Mouse (Mus musculus) heart, embryonic 14.5 days (tissue): ENCODE measurements around the gene P2ry13. TPM values are rescaled to one million over a fixed set of nuclear protein-coding genes. Genes with fewer than 3 reads are reported as not detected.
A peak's percentile ranks its signal among the peaks of the same experiment; 100 is the strongest.

ENCODE experiments used
- ATAC-seq: fragments of 200-750 bp; cut with Nextera tagmentation; 2 replicates; pipeline ENCODE4 v1.8.0; 2017; ENCODE audit warnings: low read depth, moderate TSS enrichment; ENCODE audit not compliant: insufficient number of reproducible peaks, insufficient read depth, low FRiP score
- H3K27ac ChIP-seq, 2 experiments: fragments of 200-500 bp in 1 of 2; fragments of 300-500 bp in 1 of 2; sonication (generic) in 1 of 2; replicated peaks in 1 of 2; 2 replicates each; pipeline ENCODE4 v1.5.1; 2012 to 2014; ENCODE audit warnings: low read depth in 2 of 2, low read length in 2 of 2, control low read depth in 1 of 2, mild to moderate bottlenecking in 1 of 2, mixed read lengths in 1 of 2; ENCODE audit not compliant: control insufficient read depth in 1 of 2, insufficient read depth in 1 of 2
- H3K27me3 ChIP-seq: fragments of 300-500 bp; sonication (generic); 2 replicates; pipeline ENCODE4 v1.6.1; 2014; ENCODE audit warnings: mild to moderate bottlenecking, low read length, control low read depth; ENCODE audit not compliant: control insufficient read depth, insufficient read depth
- H3K36me3 ChIP-seq: fragments of 300-500 bp; sonication (generic); 2 replicates; pipeline ENCODE4 v1.6.1; 2014; ENCODE audit warnings: mild to moderate bottlenecking, control low read depth, low read length, mixed read lengths; ENCODE audit not compliant: control insufficient read depth, insufficient read depth
- H3K4me1 ChIP-seq, 2 experiments: fragments of 200-500 bp in 1 of 2; fragments of 300-500 bp in 1 of 2; sonication (generic) in 1 of 2; 2 replicates each; pipeline ENCODE4 v1.6.1; 2012 to 2014; ENCODE audit warnings: low read length in 2 of 2, control low read depth in 1 of 2, mixed read lengths in 1 of 2; ENCODE audit not compliant: control insufficient read depth in 2 of 2, insufficient read depth in 2 of 2
- H3K4me2 ChIP-seq: fragments of 300-500 bp; sonication (generic); 2 replicates; pipeline ENCODE4 v1.6.1; 2014; ENCODE audit warnings: mild to moderate bottlenecking, low read length
- H3K4me3 ChIP-seq, 2 experiments: fragments of 200-500 bp in 1 of 2; fragments of 300-500 bp in 1 of 2; sonication (generic) in 1 of 2; 2 replicates each; pipeline ENCODE4 v1.5.1; 2012 to 2014; ENCODE audit warnings: low read length in 2 of 2, mild to moderate bottlenecking in 2 of 2, control low read depth in 1 of 2, low read depth in 1 of 2, moderate library complexity in 1 of 2; ENCODE audit not compliant: control insufficient read depth in 1 of 2, insufficient read depth in 1 of 2
- H3K9ac ChIP-seq: fragments of 300-500 bp; sonication (generic); 2 replicates; pipeline ENCODE4 v1.6.1; 2014; ENCODE audit warnings: mild to moderate bottlenecking, low read length
- H3K9me3 ChIP-seq: fragments of 300-500 bp; sonication (generic); 2 replicates; pipeline ENCODE4 v1.6.1; 2016; ENCODE audit warnings: low read length, control low read depth; ENCODE audit not compliant: control insufficient read depth
- WGBS: fragments of 180-500 bp; shearing (Covaris S2); extraction: QIAGEN DNeasy Blood & Tissue Kit; methylation state at CpG from one replicate; pipeline ENCODE4 v1.1.7; 2014; 5-methylcytosine and 5-hydroxymethylcytosine counted together
- polyA plus RNA-seq: library from polyadenylated mRNA; unstranded; fragments of >200 nt; fragmentation: Nextera tagmentation; extraction: Ambion mirVana; gene quantifications from 2 replicates; pipeline ENCODE4 v1.2.1, GENCODE M21; 2014

Gene P2ry13
- 0.49 and 0.78 TPM in 2 replicates for polyA plus RNA-seq

DNA sequence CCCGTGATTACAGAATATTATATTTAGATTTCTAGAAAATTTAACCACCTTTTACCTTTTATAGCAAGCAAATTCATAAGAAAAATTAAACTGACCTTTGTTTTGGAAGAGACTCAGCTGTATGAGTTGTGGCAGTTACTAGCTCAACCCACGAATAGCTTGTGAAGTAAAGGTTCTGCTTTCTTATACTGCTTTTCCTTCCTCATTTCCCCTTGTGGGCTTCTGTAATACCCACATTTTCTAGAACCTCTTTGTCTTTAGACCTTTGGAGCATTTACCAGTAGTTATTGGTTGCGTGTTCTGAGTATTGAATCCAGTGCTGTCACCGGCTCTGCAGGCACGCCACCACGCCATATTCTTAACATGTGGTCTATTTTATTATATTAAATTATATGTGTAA, at the start of gene P2ry13:
P2ry13 (minus strand) TSS at position 156 of the 400 bp plus-strand sequence.
- no peak within 1 kb of the TSS for H3K9ac ChIP-seq
- H3K9me3 ChIP-seq = no peaks in the 10 kb centered on the region
- H3K27ac ChIP-seq = no peak within 1 kb of the TSS
- 89% methylated on average over 6 of the region's 6 CpGs for WGBS
- no peaks in the 10 kb centered on the region for H3K36me3 ChIP-seq
- no peak within 1 kb of the TSS for H3K4me2 ChIP-seq
- no peak for ATAC-seq
- no peaks in the 10 kb centered on the region for H3K27me3 ChIP-seq
- peaks cover 3% of the 10 kb centered on the region in 2 experiments; a peak in 2 of 4 replicates for H3K4me1 ChIP-seq
- no peak within 1 kb of the TSS for H3K4me3 ChIP-seq

DNA sequence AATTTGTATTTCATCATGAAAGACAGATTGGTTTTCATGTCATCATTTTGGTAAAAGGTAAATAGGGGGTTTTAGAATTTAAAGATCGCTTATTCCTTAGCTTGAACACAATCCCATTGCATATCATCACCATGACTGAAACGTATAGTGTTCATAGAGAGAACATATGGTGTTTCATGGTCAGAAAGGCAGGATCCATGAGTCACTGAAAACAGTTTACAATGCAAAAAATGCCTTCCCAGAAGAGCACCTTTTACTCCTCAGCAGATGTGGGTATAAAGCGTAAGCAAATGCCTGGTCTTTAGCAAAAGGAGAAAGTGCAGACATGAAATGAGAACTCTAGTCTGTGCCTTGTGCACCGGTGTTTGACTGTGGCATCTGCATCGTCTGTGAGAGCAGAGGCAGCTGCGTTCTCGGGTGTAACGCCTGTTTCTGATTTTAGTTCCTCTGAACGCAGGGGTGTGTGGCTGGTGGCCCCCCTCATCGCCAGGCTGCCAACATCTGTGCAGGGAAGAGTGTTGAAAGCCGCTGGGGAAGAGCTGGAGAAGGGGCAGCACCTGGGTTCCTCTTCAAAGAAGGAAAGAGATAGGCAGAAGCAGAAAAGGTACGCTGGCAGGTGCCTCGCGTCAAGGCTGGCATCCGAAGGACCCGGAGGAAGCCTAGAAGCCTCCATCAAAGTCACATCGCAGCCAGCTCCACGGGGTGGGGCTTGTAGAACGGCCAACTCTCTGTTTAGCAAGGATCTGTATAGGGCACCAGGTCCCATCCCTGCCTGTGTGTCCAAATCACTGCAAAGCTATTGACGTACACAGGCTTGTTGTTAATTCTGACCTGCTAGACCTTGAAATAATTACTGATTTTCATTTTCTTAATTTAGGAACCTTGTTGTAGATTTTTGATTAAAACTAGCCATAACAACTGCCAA, 47.3 kb upstream of the P2ry13 start:
- 82% methylated on average over 20 of the region's 20 CpGs for WGBS
- H3K9ac ChIP-seq = no peak overlapping the region
- H3K27ac ChIP-seq = no peak overlapping the region
- no peak overlapping the region for H3K4me3 ChIP-seq
- no peaks in the 10 kb centered on the region for H3K27me3 ChIP-seq
- ATAC-seq = no peak
- H3K4me1 ChIP-seq = no peaks in the 10 kb centered on the region
- 0 out of 2 replicates have a peak, but pooled peaks cover 3% of the 10 kb centered on the region for H3K36me3 ChIP-seq
- H3K4me2 ChIP-seq = no peak overlapping the region
- no peaks in the 10 kb centered on the region for H3K9me3 ChIP-seq

DNA sequence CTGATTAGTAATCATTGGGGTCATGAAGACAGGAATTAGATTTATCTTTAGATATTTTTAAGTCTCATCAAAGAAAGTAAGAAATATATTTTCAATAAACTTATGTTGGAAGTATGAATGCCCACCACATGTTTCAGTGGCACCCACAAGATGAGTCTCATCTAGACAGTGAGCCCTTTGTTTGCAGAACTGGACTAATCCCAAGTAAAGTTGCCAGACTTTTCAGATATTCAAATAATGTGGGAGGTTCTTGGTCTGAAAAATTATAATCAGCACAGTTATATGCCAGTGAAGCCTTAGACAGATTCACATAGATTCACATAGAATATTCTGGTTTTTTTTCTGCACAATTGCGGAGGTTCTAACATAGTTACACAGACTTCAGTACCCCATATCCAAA, 39.8 kb upstream of the P2ry13 start:
- Histone ChIP-seq H3K27ac (no peak overlapping the region), H3K9ac (no peak overlapping the region), H3K4me3 (no peak overlapping the region), H3K4me1 (no peaks in the 10 kb centered on the region), H3K27me3 (no peaks in the 10 kb centered on the region), H3K36me3 (no peaks in the 10 kb centered on the region), H3K4me2 (no peak overlapping the region), H3K9me3 (no peaks in the 10 kb centered on the region)
- 95% methylated on average over 1 of the region's 1 CpGs for WGBS
- no peak for ATAC-seq

DNA sequence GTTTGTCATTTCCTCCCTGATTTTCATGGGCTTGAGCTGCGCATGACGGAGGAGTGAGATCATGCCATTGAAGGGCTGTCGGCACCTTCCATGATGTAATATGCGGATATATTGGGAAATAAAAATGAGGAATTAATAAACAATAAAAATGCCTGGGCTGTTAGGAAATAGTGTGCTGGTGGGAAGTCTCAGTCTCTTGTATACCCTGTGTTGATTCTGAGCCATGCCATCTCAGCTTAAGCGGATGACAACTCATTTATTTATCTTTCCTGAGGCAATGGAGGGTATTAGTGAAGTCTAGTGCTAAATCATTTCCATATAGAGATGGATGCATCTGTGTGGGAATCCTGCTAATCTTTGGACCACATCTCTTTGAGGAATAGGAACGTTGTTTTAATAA, 37.3 kb upstream of the P2ry13 start:
- no peaks in the 10 kb centered on the region for H3K36me3 ChIP-seq
- H3K4me3 ChIP-seq = no peak overlapping the region
- no peaks in the 10 kb centered on the region for H3K27me3 ChIP-seq
- H3K4me2 ChIP-seq = no peak overlapping the region
- no peak overlapping the region for H3K27ac ChIP-seq
- ATAC-seq = no peak
- 84% methylated on average over 6 of the region's 6 CpGs for WGBS
- H3K4me1 ChIP-seq = peaks cover 0 to 9% of the 10 kb centered on the region in 2 experiments
- H3K9ac ChIP-seq = no peak overlapping the region
- no peaks in the 10 kb centered on the region for H3K9me3 ChIP-seq

DNA sequence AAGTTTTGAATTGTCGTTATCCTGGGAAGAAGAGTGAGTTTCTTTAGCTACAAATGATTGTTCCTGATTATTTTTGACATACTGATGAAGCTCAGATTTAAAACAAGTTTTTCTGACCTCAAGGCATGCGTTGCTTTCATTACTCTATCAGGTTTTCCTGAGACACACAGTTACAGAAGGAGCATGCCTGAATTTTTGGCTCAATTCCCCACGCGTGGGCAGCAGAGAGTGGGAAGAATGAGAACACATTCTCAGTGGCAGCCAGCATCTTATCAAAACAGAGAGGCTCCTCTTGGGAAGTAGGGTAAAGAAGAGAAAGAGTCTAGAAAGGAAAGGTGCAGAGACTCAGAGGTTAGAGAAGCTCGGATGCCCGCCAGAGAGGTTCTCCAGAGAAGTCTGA, 32.7 kb upstream of the P2ry13 start:
- H3K4me1 ChIP-seq = peaks cover 0 to 12% of the 10 kb centered on the region in 2 experiments
- no peaks in the 10 kb centered on the region for H3K27me3 ChIP-seq
- ATAC-seq = no peak
- no peaks in the 10 kb centered on the region for H3K36me3 ChIP-seq
- no peak overlapping the region for H3K4me3 ChIP-seq
- H3K9me3 ChIP-seq = no peaks in the 10 kb centered on the region
- 46% methylated on average over 6 of the region's 6 CpGs for WGBS
- no peak overlapping the region for H3K9ac ChIP-seq
- H3K27ac ChIP-seq = peak overlapping the region; percentile 27 to 33; a peak in 2 of 4 replicates
- no peak overlapping the region for H3K4me2 ChIP-seq

DNA sequence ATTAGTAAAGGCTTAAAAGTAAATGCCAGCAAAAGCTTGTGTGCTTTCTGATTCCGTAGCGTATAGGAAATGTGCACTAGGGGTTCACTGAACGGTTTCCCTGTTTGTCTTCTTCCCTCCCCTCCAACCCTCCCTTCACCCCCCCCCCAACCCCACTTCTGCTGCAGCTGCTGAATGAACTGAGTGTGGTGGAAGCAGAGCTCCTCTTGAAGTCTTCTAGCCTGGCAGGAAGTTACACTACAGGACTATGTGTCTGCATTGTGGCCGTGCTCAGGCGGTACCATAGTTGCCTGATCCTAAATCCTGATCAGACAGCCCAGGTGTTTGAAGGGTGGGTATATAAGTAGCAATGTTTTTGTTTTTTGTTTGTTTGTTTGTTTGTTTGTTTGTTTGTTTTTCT, 24.2 kb upstream of the P2ry13 start:
- no peak for ATAC-seq
- WGBS = 81% methylated on average over 5 of the region's 5 CpGs
- H3K4me1 ChIP-seq = no peaks in the 10 kb centered on the region

DNA sequence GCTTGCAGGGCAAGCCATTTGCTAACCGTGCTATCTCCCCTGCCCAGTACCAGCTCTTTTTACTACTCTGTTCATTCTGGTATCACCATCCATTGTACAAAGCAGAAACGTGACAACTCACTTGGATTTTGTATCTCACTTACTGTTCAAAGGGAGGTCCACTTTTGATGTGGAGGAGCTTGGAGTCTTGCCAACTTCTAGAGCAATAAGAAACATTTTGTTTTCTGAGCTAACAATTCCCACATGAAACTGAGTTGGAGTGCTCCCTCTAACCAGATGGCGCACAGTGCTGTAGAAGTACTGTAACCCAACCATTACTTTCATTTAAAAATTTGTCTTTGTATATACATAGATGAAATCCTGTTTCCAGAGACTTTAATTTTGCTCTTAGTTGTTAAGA, 20.2 kb upstream of the P2ry13 start:
- H3K9ac ChIP-seq = no peak overlapping the region
- no peak overlapping the region for H3K4me3 ChIP-seq
- H3K36me3 ChIP-seq = no peaks in the 10 kb centered on the region
- no peak for ATAC-seq
- H3K4me2 ChIP-seq = no peak overlapping the region
- no peaks in the 10 kb centered on the region for H3K27me3 ChIP-seq
- peaks cover 5 to 9% of the 10 kb centered on the region in 2 experiments; a peak in 3 of 4 replicates for H3K4me1 ChIP-seq
- no peaks in the 10 kb centered on the region for H3K9me3 ChIP-seq
- H3K27ac ChIP-seq = no peak overlapping the region
- 54% methylated on average over 3 of the region's 3 CpGs for WGBS

More for the DNA sequence above, 24.2 kb upstream of the P2ry13 start:
- Histone ChIP-seq H3K27me3 (no peaks in the 10 kb centered on the region), H3K9ac (no peak overlapping the region), H3K4me3 (no peak overlapping the region), H3K27ac (no peak overlapping the region), H3K9me3 (no peaks in the 10 kb centered on the region), H3K4me2 (no peak overlapping the region), H3K36me3 (no peaks in the 10 kb centered on the region)
